Mouse (Mus musculus) gastrocnemius, adult 8-10 months (tissue): ENCODE results near the gene Il25. TPM values are rescaled to one million over a fixed set of nuclear protein-coding genes. Genes with fewer than 3 reads are reported as not detected.

Experiments used
- DNase-seq, 2 experiments: peaks; one replicate each; pipeline ENCODE4 v3.0.0; 2022; ENCODE audit warnings: low spot score in 2 of 2
- total RNA-seq, 4 experiments: library from RNA; stranded (reverse); gene quantifications; 2 replicates each; pipeline ENCODE4 v1.2.4; 2022

Gene Il25
- total RNA-seq, result not detected

DNA sequence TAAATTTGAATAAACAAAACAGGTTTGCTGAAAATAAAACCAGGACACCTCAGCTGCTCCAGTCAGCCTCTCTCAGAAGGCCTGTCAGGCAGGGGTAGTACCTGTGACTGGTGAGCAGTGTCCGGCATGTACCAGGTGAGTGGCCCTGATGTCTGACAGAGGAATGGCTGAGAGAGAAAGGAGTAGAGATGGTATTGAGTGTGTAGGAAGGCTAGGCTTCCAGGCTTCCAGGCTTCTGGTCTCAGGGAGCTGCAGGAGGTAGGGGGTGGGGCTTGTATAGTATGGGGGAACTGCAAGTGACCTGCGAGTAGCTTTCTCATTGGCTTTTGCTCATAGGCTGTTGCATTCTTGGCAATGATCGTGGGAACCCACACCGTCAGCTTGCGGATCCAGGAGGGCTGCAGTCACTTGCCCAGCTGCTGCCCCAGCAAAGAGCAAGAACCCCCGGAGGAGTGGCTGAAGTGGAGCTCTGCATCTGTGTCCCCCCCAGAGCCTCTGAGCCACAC, at the start of gene Il25:
TSS of gene Il25 (plus strand) at position 51 of the 506 bp plus-strand sequence.
- no peak for DNase-seq

GRCm38 (mm10) chr14:54883154-54884021, 49.1 kb upstream of the Il25 start, which contains the start of the genes Bcl2l2 and Gm20521:
TSS of gene Bcl2l2 (plus strand) at chr14:54883377.
TSS of gene Gm20521 (plus strand) at chr14:54883441.
- peak; percentile 75 to 76 for DNase-seq

DNA sequence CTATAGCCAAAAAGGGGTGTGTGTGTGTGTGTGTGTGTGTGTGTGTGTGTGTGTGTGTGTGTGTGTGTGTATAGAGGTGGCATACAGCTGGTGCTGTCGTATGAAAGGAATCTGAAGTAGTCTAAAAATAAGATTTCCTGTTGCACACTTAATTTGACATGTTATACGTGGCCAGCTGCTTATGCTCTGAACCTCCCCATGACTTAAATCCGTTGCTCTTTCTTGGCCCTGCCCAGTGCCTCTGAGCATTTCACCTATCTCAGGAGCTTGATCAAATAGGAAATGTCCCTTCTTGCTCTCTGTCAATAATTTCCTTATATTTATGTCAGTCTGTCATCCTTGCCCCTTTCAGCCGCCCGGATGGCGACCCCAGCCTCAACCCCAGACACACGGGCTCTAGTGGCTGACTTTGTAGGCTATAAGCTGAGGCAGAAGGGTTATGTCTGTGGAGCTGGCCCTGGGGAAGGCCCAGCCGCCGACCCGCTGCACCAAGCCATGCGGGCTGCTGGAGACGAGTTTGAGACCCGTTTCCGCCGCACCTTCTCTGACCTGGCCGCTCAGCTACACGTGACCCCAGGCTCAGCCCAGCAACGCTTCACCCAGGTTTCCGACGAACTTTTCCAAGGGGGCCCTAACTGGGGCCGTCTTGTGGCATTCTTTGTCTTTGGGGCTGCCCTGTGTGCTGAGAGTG, 48.3 kb upstream of the Il25 start:
- DNase-seq, result no peak

GRCm38 (mm10) chr14:54885309-54885708, 47.2 kb upstream of the Il25 start:
- DNase-seq, result no peak

DNA sequence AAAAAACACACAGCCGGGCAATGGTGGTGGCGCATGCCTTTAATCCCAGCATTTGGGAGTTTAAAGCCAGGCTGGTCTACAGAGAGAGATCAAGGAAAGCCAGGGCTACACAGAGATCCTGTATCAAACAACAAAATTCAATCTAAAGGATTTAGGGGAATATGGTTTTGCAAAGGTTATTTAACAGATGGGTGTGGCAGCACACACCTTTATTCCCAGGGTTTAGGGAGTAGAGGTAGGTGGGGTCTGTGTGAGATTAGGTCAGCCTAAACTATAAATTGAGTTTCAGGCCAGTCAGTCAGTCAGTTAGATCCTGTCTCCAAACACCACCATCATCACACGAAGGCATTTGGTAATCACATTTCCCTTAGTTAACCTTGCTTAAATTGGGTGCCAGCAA, 40.3 kb upstream of the Il25 start, which contains the start of gene Pabpn1:
TSS of gene Pabpn1 (plus strand) at position 301 of the 400 bp plus-strand sequence.
- DNase-seq, result no peak

GRCm38 (mm10) chr14:54893651-54894181, 38.8 kb upstream of the Il25 start:
- peak; percentile 97 to 98 for DNase-seq

DNA sequence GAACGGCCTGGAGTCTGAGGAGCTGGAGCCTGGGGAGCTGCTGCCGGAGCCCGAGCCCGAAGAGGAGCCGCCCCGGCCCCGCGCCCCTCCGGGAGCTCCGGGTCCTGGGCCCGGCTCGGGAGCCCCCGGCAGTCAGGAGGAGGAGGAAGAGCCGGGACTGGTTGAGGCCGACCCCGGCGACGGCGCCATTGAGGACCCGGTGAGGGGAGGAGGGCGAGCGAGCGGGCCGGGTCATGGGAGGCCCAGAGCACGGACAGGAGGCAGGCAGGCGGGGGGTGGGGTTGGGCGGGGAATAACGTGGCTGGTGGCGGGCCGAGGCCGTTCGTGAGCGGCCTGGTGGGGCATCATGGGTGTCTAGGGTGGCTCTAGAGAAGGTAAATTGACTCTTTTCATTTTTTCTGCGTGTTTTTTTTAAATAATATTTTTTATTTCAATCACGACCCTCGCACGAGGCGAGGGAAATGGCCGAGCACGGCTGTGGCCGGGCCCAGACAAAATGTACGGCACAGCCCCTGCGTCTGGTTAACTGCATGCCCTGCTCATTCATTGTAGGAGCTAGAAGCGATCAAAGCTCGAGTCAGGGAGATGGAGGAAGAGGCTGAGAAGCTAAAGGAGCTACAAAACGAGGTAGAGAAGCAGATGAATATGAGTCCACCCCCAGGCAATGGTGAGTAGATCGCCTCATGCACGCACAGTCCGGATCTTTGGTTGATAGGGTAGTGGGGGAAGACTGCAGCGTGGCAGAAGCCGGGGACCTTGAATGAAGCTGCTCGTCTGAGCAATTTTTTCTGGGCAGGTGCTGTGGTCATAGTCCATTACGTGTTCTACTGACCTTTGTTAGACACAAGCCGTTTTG, 38.0 kb upstream of the Il25 start:
- peak; percentile 48 for DNase-seq

DNA sequence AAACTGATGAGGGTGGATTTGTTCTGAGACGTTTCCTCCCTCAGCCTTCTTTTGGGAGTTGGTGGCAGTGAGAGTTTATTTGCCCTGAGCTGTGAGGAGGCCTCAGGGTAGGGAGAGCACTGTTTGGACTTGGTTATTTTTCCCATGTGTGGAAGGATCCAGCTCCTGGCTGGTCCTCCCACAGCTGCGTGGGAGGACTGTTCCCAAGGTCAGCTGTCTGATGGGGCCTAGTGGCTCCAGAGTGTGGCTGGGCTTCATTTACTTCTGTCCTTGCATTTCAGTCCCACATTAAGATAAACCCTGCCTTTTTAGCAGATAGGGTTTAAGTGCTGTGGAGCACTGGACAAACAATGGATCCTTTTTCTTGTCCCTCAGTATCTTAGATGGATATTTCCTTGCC, 35.0 kb upstream of the Il25 start:
- no peak for DNase-seq

GRCm38 (mm10) chr14:54900383-54900782, 32.1 kb upstream of the Il25 start:
- peak in 1 of 2 experiments; percentile 39 for DNase-seq

DNA sequence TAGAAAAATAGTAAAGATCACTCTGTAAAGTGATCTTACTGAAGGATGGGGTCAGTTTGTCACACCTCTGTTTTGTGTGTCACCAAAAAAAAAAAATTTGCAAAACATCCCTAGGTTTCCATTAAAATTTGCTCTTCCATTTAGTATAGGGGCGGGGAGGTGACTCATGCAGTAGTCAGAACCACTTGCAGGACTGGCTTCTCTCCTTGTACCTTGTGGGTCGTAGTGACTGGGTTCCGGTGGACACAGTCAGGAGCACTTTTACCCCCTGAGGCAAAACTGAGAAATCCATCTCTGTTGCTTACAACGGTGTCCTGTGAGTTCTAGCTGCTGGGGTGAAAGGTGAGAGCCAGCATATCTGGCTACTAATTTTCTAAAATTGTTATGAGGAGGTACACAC, 28.9 kb upstream of the Il25 start:
- no peak for DNase-seq

- DNase-seq, result no peak
Measured at GRCm38 (mm10) chr14:54908682-54909081, 23.8 kb upstream of the Il25 start.

GRCm38 (mm10) chr14:54912109-54912850, 20.2 kb upstream of the Il25 start:
- DNase-seq, result no peak

- peak in 1 of 2 experiments; percentile 28 for DNase-seq
Measured at GRCm38 (mm10) chr14:54912886-54913285, 19.6 kb upstream of the Il25 start, which contains the start of gene Slc22a17. TSS of gene Slc22a17 (minus strand) at chr14:54913132.

DNA sequence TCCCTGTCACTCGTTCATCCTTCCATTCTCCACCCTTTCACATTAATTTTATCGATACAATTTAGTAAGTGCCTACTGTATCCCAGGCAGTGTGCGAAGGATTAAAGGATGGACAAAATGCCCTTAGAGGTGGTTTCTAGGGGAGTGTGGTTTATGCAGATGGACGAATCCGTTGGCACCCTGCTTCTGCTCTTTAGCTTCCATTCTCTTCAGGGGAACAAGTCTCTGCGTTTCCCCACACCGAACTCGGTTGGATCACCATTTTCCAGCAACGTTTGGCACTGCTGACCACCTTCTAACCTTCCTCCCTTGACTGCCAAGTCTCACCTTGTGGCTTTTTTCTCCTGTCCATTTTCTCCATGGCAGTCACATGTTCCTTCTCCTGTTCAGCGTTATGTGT, 19.2 kb upstream of the Il25 start:
- DNase-seq, result no peak

DNA sequence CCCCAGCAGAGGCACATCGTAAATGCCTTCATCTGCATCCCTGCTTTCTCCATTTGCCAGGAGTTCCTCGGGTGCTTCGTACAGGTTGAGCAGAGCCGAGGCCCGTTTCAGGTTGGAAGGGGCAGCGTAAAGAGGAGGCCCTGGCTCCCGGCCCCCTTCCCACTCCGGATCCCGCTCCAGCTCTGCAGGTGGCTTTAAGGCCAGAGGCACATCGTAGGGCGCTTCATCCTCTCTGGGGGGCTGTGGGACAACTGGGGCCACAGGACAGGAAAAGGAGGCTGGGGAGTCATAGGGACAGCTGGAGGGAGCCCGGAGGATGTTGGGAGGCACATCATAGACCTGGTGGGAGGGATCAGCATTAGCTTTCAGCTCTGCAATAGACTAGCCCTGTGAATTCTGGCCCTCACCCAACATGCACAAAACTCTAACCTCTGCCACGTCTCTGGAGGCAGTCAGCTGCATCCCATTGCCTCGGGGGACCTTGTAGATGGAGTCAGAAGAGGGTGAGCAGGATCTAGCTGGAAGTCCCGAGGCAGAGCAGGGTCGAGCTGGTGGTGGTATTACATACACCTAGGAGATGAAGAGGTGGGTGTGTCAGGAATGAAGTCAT, 12.3 kb upstream of the Il25 start:
- no peak for DNase-seq

GRCm38 (mm10) chr14:54924641-54925348, 7.7 kb upstream of the Il25 start:
- DNase-seq, result peak; percentile 32 to 44

- DNase-seq, result peak; percentile 42 to 58
Measured at GRCm38 (mm10) chr14:54925349-54926342, 6.8 kb upstream of the Il25 start, which contains the start of gene Efs. TSS of gene Efs (minus strand) at chr14:54926126.
